Mouse (Mus musculus) ES-E14 (cell line): ENCODE measurements around the gene Cacna2d1. TPM values are rescaled to one million over a fixed set of nuclear protein-coding genes. Genes with fewer than 3 reads are reported as not detected.

Experiments used
- DNase-seq: peaks from one replicate; pipeline ENCODE4 v3.0.0-alpha.2; 2013; ENCODE audit warnings: low read depth, low spot score
- H3K27ac ChIP-seq: 2 replicates; pipeline ENCODE4 v1.5.1; 2012; ENCODE audit warnings: low read depth, mild to moderate bottlenecking, low read length, moderate library complexity, mixed read lengths; ENCODE audit not compliant: poor library complexity, insufficient read depth, severe bottlenecking
- H3K36me3 ChIP-seq: 2 replicates; pipeline ENCODE4 v1.6.1; 2012; ENCODE audit warnings: mild to moderate bottlenecking, low read length, moderate library complexity, mixed read lengths; ENCODE audit not compliant: control insufficient read depth, poor library complexity, insufficient read depth, severe bottlenecking
- H3K4me1 ChIP-seq, 2 experiments: fragments of 150-350 bp in 1 of 2; sonication (generic) in 1 of 2; 2 replicates each; pipeline ENCODE4 v1.6.1; 2012; ENCODE audit warnings: low read length in 2 of 2, mild to moderate bottlenecking in 1 of 2, mixed read lengths in 1 of 2; ENCODE audit not compliant: control insufficient read depth in 2 of 2, insufficient read depth in 2 of 2, poor library complexity in 1 of 2
- H3K4me3 ChIP-seq, 2 experiments: fragments of 150-350 bp in 1 of 2; sonication (generic) in 1 of 2; 2 replicates each; pipeline ENCODE4 v1.5.1; 2012; ENCODE audit warnings: low read length in 2 of 2, low read depth in 1 of 2, mild to moderate bottlenecking in 1 of 2, mixed read lengths in 1 of 2; ENCODE audit not compliant: insufficient read depth in 1 of 2, poor library complexity in 1 of 2, severe bottlenecking in 1 of 2
- H3K9ac ChIP-seq: 2 replicates; pipeline ENCODE4 v1.6.1; 2012; ENCODE audit warnings: low read depth, mild to moderate bottlenecking, low read length, mixed read lengths; ENCODE audit not compliant: poor library complexity, insufficient read depth, severe bottlenecking
- H3K9me3 ChIP-seq: fragments of 150-350 bp; sonication (generic); 2 replicates; pipeline ENCODE4 v1.6.1; 2012; ENCODE audit warnings: low read depth, mild to moderate bottlenecking, low read length; ENCODE audit not compliant: control insufficient read depth, insufficient read depth
- CHD2 ChIP-seq: IDR thresholded peaks from 2 replicates; pipeline ENCODE4 v1.6.1; 2014; ENCODE audit warnings: mild to moderate bottlenecking, low read depth, low read length, inconsistent platforms
- HCFC1 ChIP-seq: IDR thresholded peaks from 2 replicates; pipeline ENCODE4 v1.6.1; 2012; ENCODE audit warnings: low read length, inconsistent platforms, borderline replicate concordance; ENCODE audit not compliant: insufficient read depth
- MAFK ChIP-seq: IDR thresholded peaks from 2 replicates; pipeline ENCODE4 v1.6.1; 2014; ENCODE audit warnings: mild to moderate bottlenecking, low read depth, low read length, inconsistent platforms; ENCODE audit not compliant: insufficient read depth
- ZC3H11A ChIP-seq: IDR thresholded peaks from 2 replicates; pipeline ENCODE4 v1.6.1; 2012; ENCODE audit warnings: low read depth, mild to moderate bottlenecking, inconsistent platforms, low read length, borderline replicate concordance
- ZNF384 ChIP-seq: IDR thresholded peaks from 2 replicates; pipeline ENCODE4 v1.6.1; 2012; ENCODE audit warnings: low read depth, low read length, inconsistent platforms
- in situ Hi-C, 2 experiments: fragments of 600-800 bp; cut with MboI; formaldehyde crosslinking; loops; one replicate each; pipeline ENCODE4 v1.15.1; 2025; ENCODE audit warnings: low sequenced_read_pairs in 2 of 2, inconsistent platforms in 1 of 2; ENCODE audit not compliant: unreplicated experiment in 2 of 2
- total RNA-seq: library from RNA; depleted of rRNA; stranded (reverse); fragments of 300-350 nt; gene quantifications from 2 replicates; pipeline ENCODE4 v1.2.3, GENCODE M21; 2012

Cacna2d1 gene
- total RNA-seq, 1 experiment, result 6.1 TPM

DNA sequence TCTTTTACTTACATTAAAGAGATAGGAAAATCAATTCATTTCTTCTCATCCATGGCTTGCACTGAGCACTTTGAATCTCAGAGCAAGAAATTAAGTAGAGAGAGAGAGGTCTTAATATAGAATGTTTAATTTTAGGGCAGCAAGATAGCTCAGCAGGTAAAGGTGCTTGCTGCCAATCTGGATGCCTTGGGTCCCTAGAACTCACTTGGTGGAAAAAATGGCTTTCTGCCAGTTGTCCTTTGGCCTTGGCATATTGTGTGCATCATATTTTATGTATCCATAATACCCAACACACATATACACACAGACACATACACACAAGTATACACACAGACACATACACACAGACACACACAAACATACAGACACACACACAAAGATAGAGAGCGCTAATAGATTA is 63.3 kb downstream of the Cacna2d1 start:
- Histone ChIP-seq H3K4me1 (no peaks in the 10 kb centered on the region), H3K27ac (no peak overlapping the region), H3K4me3 (no peak overlapping the region), H3K36me3 (no peaks in the 10 kb centered on the region), H3K9ac (no peak overlapping the region), H3K9me3 (no peaks in the 10 kb centered on the region)
- in situ Hi-C loops, result no loop called here
- TF ChIP-seq HCFC1 (no peak), CHD2 (no peak), MAFK (no peak), ZNF384 (no peak), ZC3H11A (no peak)
- no peak for DNase-seq

DNA sequence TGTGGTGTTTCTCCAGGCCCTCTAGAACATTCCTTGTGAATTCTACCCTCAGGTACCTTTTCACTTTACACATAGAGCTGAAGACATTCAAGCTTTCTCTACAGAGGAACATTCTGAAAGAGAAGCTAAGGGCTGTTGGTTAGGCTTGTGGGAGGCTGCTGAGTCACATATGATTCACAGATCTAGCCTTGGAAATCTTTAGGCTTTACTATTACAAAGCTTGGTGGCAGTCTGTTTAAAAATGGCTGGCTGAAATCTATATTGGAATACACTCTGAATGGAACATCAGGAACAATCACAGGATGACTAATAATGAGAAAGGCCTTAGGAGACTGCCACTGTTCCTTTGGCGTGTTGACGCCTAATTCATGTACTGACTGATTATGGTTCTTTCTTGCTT is 66.4 kb downstream of the Cacna2d1 start:
- Histone ChIP-seq H3K4me1 (no peaks in the 10 kb centered on the region; a peak in 1 of 4 replicates), H3K36me3 (no peaks in the 10 kb centered on the region), H3K27ac (no peak overlapping the region), H3K9me3 (no peaks in the 10 kb centered on the region), H3K4me3 (no peak overlapping the region), H3K9ac (no peak overlapping the region)
- no peak for TF ChIP-seq ZC3H11A
- TF ChIP-seq ZNF384, result no peak
- TF ChIP-seq MAFK, result no peak
- no peak for TF ChIP-seq CHD2
- no peak for TF ChIP-seq HCFC1
- DNase-seq, result no peak
- in situ Hi-C loops, result no loop called here

DNA sequence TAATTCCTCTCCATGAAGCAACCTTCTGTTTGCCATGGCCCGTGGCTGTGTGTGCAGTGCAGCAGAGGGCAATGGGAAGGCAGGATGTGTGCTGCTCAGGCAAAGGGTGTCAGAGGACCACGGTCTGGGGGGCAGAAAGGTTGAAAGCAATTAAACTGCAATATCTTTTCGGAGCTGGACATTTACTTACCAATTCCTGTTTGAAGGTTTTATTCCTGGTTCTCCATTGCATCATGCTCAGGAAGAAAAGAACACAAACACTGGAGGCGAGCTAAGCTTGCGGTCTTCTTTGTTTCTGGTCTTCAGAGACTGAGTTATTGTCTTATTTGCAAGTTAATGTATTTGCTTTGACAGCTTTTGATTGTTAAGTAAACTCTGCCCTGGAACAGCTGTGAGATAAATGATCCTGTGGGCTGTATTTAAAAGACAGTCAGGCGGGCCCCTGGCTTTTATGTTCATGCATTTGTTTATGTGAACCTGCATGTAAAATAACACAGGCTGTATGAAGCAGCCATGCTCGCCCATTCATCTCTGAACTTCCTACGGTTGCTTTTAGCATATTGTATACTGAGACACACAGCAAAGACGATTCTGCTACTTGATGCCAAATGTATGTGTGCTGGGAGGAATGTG is 68.1 kb downstream of the Cacna2d1 start:
- Histone ChIP-seq H3K27ac (no peak overlapping the region), H3K9ac (no peak overlapping the region), H3K9me3 (no peaks in the 10 kb centered on the region), H3K4me1 (no peaks in the 10 kb centered on the region; a peak in 1 of 4 replicates), H3K36me3 (no peaks in the 10 kb centered on the region), H3K4me3 (no peak overlapping the region)
- in situ Hi-C loops, result no loop called here
- DNase-seq, result no peak
- TF ChIP-seq HCFC1 (no peak), ZNF384 (no peak), ZC3H11A (no peak), CHD2 (no peak), MAFK (no peak)

DNA sequence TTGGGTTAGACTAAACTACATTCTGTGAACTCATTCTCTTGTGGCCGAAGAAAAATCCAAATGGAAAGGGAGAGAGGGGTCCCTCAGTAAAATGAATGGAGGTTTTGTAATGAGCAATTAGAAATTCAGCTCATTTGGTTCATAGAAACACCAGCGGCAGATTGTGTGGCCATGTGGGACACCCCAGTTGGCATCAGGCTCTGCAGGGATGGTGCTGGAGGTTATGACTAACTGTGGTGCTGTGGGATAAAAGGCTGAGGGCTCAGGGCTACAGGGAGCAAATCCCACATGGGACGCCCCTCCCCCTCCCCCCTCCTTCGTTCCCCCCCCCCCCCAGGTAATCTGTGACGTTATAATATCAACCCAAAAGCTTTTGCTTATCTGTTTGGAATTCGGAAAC is 69.8 kb downstream of the Cacna2d1 start:
- TF ChIP-seq ZC3H11A, result no peak
- no peak for TF ChIP-seq MAFK
- no peak for TF ChIP-seq HCFC1
- no peak for TF ChIP-seq ZNF384
- TF ChIP-seq CHD2, result no peak

DNA sequence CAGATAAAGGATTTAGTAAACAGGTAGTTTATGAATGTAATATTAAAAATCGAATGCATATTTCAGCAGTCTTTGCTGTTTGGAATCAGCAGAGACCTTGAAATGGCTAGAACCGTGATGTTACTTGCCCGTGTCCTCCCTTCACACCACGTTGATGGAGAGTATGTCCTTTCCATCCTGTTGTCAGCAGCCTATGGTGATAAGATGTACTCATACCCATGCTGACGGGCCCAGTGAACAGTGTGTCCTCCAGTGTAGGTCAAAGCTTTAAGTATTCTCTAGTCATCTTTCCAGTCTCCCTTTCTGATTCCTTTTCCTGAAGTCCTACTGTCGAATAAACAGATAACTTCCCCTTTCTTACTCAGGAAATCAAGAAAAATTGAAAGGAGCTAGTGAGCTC is 72.5 kb downstream of the Cacna2d1 start:
- in situ Hi-C loops, result no loop called here
- Histone ChIP-seq H3K4me3 (no peak overlapping the region), H3K9ac (no peak overlapping the region), H3K4me1 (no peaks in the 10 kb centered on the region; a peak in 1 of 4 replicates), H3K36me3 (no peaks in the 10 kb centered on the region), H3K27ac (no peak overlapping the region), H3K9me3 (no peaks in the 10 kb centered on the region)
- TF ChIP-seq CHD2 (no peak), ZNF384 (no peak), HCFC1 (no peak), ZC3H11A (no peak), MAFK (no peak)
- DNase-seq, result no peak

More for the DNA sequence above, 69.8 kb downstream of the Cacna2d1 start:
- Histone ChIP-seq H3K36me3 (no peaks in the 10 kb centered on the region), H3K9me3 (no peaks in the 10 kb centered on the region), H3K9ac (no peak overlapping the region), H3K4me1 (no peaks in the 10 kb centered on the region; a peak in 1 of 4 replicates), H3K4me3 (no peak overlapping the region), H3K27ac (no peak overlapping the region)
- no peak for DNase-seq
- in situ Hi-C loops, result no loop called here
